Mouse (Mus musculus) heart, postnatal 25 days (tissue): ENCODE measurements around the gene Btbd35f12. TPM values are rescaled to one million over a fixed set of nuclear protein-coding genes. Genes with fewer than 3 reads are reported as not detected.
"Not testable (repeated sequence)": the region's sequence is repeated elsewhere in the genome, so short reads cannot be mapped to it uniquely, and the experiment has no call there.

Experiments used
- DNase-seq: peaks from one replicate; pipeline ENCODE4 v3.0.0; 2022; ENCODE audit warnings: low spot score
- intact Hi-C: fragments of 180-260 bp; cut with DNase I; formaldehyde crosslinking; loops from one replicate; pipeline ENCODE4 v1.15.1; 2025
- total RNA-seq, 2 experiments: library from RNA; stranded (reverse); gene quantifications; 2 replicates each; pipeline ENCODE4 v1.2.3; 2021

Gene Btbd35f12
- not detected for total RNA-seq

DNA sequence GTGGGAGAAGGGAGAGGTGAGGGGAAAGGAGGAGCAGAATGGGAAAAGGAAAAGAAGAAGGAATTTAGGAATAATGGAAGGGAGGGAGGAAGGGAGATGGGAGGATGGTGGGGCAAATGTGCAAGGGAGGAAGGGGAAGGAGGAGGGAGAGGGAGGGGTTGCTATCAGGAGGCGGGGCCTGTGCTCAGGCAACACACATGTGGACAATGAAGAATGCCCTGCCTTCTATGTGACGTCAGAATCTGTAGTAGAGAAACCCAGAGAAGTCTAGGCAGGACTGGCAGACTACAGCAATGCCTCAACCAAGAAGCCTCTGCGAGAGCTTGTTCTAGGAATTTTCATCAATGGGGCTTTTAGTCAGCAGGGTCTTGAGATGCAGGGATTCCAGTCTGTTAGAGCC, at the start of gene Btbd35f12:
Gene Btbd35f12 (plus strand): TSS at position 301 of the 400 bp plus-strand sequence.
- intact Hi-C loops, DNase-seq: not testable (repeated sequence)

DNA sequence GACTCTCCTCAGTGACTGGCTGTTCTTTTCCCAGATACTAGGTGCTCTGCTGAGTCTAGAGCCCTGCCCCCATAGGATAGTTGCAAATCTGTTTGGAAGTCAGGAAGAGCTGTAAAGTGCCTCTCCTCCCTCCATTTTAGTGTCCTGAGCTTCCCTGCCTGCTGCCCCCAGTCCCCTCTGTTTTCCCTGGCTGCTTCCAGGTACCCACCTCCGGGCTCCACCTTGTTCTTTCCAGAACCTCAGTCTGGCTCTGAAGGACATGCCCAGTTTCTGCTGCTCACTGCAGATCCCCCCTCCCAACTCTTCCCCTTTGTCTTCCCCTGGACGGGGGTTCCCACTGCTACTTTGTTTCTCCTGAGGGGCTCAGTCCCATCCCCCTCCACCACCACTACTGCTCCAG, 40.1 kb downstream of the Btbd35f12 start:
- DNase-seq, intact Hi-C loops: not testable (repeated sequence)

Other genes with a start within 250 kb of the Btbd35f12 start
- gene Spin2-ps6, start 78.5 kb upstream of the Btbd35f12 start, total RNA-seq: not detected